Mouse (Mus musculus) cerebellum, postnatal 4 days (tissue): Measurements from ENCODE around the gene Gm10277.

Source experiments
- DNase-seq, 2 experiments: peaks; one replicate each; pipeline ENCODE4 v3.0.0; 2022; ENCODE audit warnings: low spot score in 2 of 2, mixed read lengths in 1 of 2

The Gm10277 gene

GRCm38 (mm10) chr11:77800491-77800868, 12.9 kb upstream of the Gm10277 start:
- no peak for DNase-seq

GRCm38 (mm10) chr11:77795216-77795615, 7.7 kb upstream of the Gm10277 start:
- DNase-seq: no peak

GRCm38 (mm10) chr11:77793238-77793930, 5.8 kb upstream of the Gm10277 start:
- DNase-seq: peak; percentile 91 to 96

- DNase-seq: no peak
These were observed 5.0 kb upstream of the Gm10277 start for GRCm38 (mm10) chr11:77792566-77792909.

GRCm38 (mm10) chr11:77791752-77792565, 4.4 kb upstream of the Gm10277 start:
- no peak for DNase-seq

- DNase-seq: no peak
These were observed 3.7 kb upstream of the Gm10277 start for GRCm38 (mm10) chr11:77791241-77791727.

- DNase-seq: no peak
These were observed 2.7 kb upstream of the Gm10277 start for GRCm38 (mm10) chr11:77790286-77790685.

- no peak for DNase-seq
These were observed 2.0 kb upstream of the Gm10277 start for GRCm38 (mm10) chr11:77789512-77789911.

GRCm38 (mm10) chr11:77785768-77786561, 1.6 kb downstream of the Gm10277 start:
- no peak for DNase-seq

GRCm38 (mm10) chr11:77785396-77785767, 2.2 kb downstream of the Gm10277 start:
- no peak for DNase-seq

GRCm38 (mm10) chr11:77784894-77785293, 2.7 kb downstream of the Gm10277 start:
- no peak for DNase-seq

GRCm38 (mm10) chr11:77783747-77784646, 3.5 kb downstream of the Gm10277 start:
- no peak for DNase-seq

- no peak for DNase-seq
These were observed 4.3 kb downstream of the Gm10277 start for GRCm38 (mm10) chr11:77783211-77783746.

- DNase-seq: no peak
These were observed 5.3 kb downstream of the Gm10277 start for GRCm38 (mm10) chr11:77782104-77782815.

- no peak for DNase-seq
These were observed 6.5 kb downstream of the Gm10277 start for GRCm38 (mm10) chr11:77781088-77781487.

- DNase-seq: no peak
These were observed 8.3 kb downstream of the Gm10277 start for GRCm38 (mm10) chr11:77779240-77779639.

GRCm38 (mm10) chr11:77777937-77778336, 9.6 kb downstream of the Gm10277 start:
- DNase-seq: no peak

GRCm38 (mm10) chr11:77777436-77777835, 10.1 kb downstream of the Gm10277 start:
- no peak for DNase-seq

GRCm38 (mm10) chr11:77775701-77776400, 11.7 kb downstream of the Gm10277 start:
- DNase-seq: no peak
